Mouse (Mus musculus): Measurements from ENCODE around the gene Tff1.

- TF ChIP-seq POLR2A (IDR thresholded peaks at IDR 0.05; ENCODE audit: extremely low read depth, insufficient read depth, low read length) = no peak
- no peak for TF ChIP-seq CTCF (IDR thresholded peaks at IDR 0.05; ENCODE audit: extremely low read depth, insufficient read depth, low read length)
These were observed 33.7 kb downstream of the Tff1 start for GRCm38 (mm10) chr17:31131269-31131821.
